24 mouse cellular contexts compared by ENCODE assay signal in genomic region chr2:143712901-143713300, GRCm38 (mm10).
"Had no signal": no experiment of that assay in that cellular context is flagged by ENCODE, and none has a peak within 500 bp of the region (broad histone marks: within the 10 kb centered on the region; RNA-seq: fewer than 3 reads in every experiment).

No protein-coding gene starts in this region.

- H3K27ac ChIP-seq: kidney, embryonic 15.5 days; limb, embryonic 10.5 days; limb, embryonic 13.5 days; liver, embryonic 12.5 days; liver, embryonic 15.5 days; lung, embryonic 15.5 days; midbrain, embryonic 10.5 days; midbrain, embryonic 13.5 days; stomach, postnatal 0 days had no signal

- H3K4me2 ChIP-seq: kidney, embryonic 15.5 days; limb, embryonic 13.5 days; liver, embryonic 12.5 days; liver, embryonic 15.5 days; lung, embryonic 15.5 days; midbrain, embryonic 13.5 days had no signal

- H3K9ac ChIP-seq: kidney, embryonic 15.5 days; limb, embryonic 13.5 days; liver, embryonic 12.5 days; liver, embryonic 15.5 days; lung, embryonic 15.5 days; midbrain, embryonic 13.5 days had no signal

- H3K27me3 ChIP-seq: kidney, embryonic 15.5 days; limb, embryonic 13.5 days; liver, embryonic 12.5 days; liver, embryonic 15.5 days; lung, embryonic 15.5 days; megakaryocyte, embryonic 14.5 days; midbrain, embryonic 13.5 days had no signal

- H3K4me3 ChIP-seq: kidney, embryonic 15.5 days; limb, embryonic 10.5 days; limb, embryonic 13.5 days; liver, embryonic 12.5 days; liver, embryonic 15.5 days; lung, embryonic 15.5 days; megakaryocyte, embryonic 14.5 days; midbrain, embryonic 10.5 days; midbrain, embryonic 13.5 days; myocyte had no signal

- H3K4me1 ChIP-seq: kidney, embryonic 15.5 days; limb, embryonic 13.5 days; liver, embryonic 12.5 days; liver, embryonic 15.5 days; lung, embryonic 15.5 days; megakaryocyte, embryonic 14.5 days; midbrain, embryonic 10.5 days had no signal

- H3K36me3 ChIP-seq: kidney, embryonic 15.5 days; limb, embryonic 10.5 days; limb, embryonic 13.5 days; liver, embryonic 12.5 days; liver, embryonic 15.5 days; lung, embryonic 15.5 days; midbrain, embryonic 10.5 days; midbrain, embryonic 13.5 days had no signal

- ATAC-seq: liver, embryonic 12.5 days; midbrain, embryonic 13.5 days; midbrain, embryonic 16.5 days had no signal

- DNase-seq: kidney, postnatal 14 days; kidney, postnatal 4 days; liver; lung, adult 18-20 months; lung, postnatal 10 days; lung, postnatal 36 days; right cerebral cortex, adult 18-20 months; right cerebral cortex, postnatal 14 days; right cerebral cortex, postnatal 4 days; thymus, adult 2 months; thymus, postnatal 14 days; thymus, postnatal 4 days had no signal

- H3K9me3 ChIP-seq: kidney, embryonic 15.5 days; limb, embryonic 10.5 days; limb, embryonic 13.5 days; liver, embryonic 12.5 days; liver, embryonic 15.5 days; lung, embryonic 15.5 days; midbrain, embryonic 10.5 days; midbrain, embryonic 13.5 days had no signal
